Mouse (Mus musculus) heart, embryonic 10.5 days (tissue): Measurements from ENCODE around the gene Srsf7. TPM values are rescaled to one million over a fixed set of nuclear protein-coding genes. Genes with fewer than 3 reads are reported as not detected.
"Not testable (repeated sequence)": the region's sequence is repeated elsewhere in the genome, so short reads cannot be mapped to it uniquely, and the experiment has no call there.

ENCODE experiments used
- DNase-seq: peaks from one replicate; pipeline ENCODE4 v3.0.0-alpha.2; 2017; ENCODE audit warnings: low spot score
- H3K27ac ChIP-seq: fragments of 300-500 bp; sonication (generic); 2 replicates; pipeline ENCODE4 v1.5.1; 2016; ENCODE audit warnings: mild to moderate bottlenecking
- H3K27me3 ChIP-seq: fragments of 300-500 bp; sonication (generic); 2 replicates; pipeline ENCODE4 v1.6.1; 2016; ENCODE audit warnings: mild to moderate bottlenecking; ENCODE audit not compliant: poor library complexity, insufficient read depth, severe bottlenecking
- H3K36me3 ChIP-seq: fragments of 300-500 bp; sonication (generic); 2 replicates; pipeline ENCODE4 v1.6.1; 2016; ENCODE audit warnings: mild to moderate bottlenecking, moderate library complexity
- H3K4me1 ChIP-seq: fragments of 300-500 bp; sonication (generic); 2 replicates; pipeline ENCODE4 v1.6.1; 2016; ENCODE audit warnings: mild to moderate bottlenecking
- H3K4me3 ChIP-seq: fragments of 300-500 bp; sonication (generic); 2 replicates; pipeline ENCODE4 v1.5.1; 2016; ENCODE audit warnings: mild to moderate bottlenecking, moderate library complexity
- H3K9me3 ChIP-seq: fragments of 300-500 bp; sonication (generic); 2 replicates; pipeline ENCODE4 v1.6.1; 2016; ENCODE audit warnings: mild to moderate bottlenecking, moderate library complexity
- WGBS: fragments of 180-500 bp; shearing (Covaris S2); methylation state at CpG from one replicate; pipeline ENCODE4 v1.1.7; 2016; 5-methylcytosine and 5-hydroxymethylcytosine counted together
- polyA plus RNA-seq: library from polyadenylated mRNA; unstranded; fragments of >200 nt; fragmentation: Nextera tagmentation; extraction: Ambion mirVana; gene quantifications from 2 replicates; pipeline ENCODE4 v1.2.1, GENCODE M21; 2016

Gene Srsf7
- polyA plus RNA-seq, 1 experiment from 2014 or later: 609 TPM

DNA sequence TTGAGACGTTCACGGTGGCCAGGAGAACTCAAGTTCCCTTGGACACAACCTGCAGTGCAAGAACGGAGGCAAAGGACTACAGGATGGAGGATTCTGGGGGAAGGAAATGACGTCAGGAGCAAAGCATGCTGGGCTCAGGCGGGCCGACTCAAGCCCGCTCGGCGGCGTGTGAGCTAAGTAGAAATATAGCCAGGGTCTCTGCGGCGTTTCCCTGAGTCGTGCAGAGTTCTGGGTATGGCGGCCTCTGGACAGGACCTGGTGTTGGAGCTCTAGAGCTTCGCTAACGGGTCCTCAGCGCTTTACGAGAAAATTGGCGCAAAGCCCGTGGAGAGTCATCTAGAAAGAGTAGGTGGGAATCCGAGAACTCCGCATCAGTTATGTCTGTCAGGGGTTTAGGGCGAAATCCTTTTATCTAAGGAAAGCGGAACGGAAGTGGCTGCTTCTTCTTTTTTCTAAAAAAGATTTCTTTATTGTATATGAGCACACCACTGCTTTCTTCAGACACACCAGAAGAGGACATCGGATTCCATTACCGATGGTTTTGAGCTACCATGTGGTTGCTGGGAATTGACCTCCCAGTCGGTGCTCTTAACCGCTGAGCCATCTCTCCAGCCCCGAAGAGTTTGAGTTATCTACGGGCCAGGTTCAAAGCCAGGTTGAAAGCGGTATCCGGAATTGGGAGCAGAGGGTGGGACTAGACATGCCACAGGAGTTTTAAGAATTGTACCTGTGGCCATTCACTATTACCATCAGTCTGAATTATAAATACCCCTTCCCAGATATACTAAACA is 17.4 kb upstream of the Srsf7 start, which contains the start of gene Gemin6:
Gemin6 (plus strand) TSS at position 116 of the 791 bp plus-strand sequence.
- WGBS: under 1% methylated on average over 33 of the region's 33 CpGs

DNA sequence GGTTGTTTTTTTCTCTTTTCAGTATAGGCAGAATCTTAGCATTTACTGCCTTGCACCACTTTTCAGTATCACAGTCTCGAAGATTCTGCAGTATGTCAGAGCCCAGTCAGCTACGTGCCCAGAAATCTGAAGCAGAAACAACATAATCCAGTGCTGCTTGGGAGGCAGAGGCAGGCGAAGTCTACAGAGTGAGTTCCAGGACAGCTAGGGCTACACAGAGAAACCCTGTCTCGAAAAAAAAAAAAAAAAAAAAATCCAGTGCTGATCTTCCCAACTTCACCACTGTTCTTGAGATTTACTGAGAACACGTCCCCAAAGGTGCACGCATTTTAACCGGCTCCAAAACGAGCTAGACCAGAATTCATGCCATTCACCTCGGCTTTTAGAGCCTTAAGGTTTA is 16.7 kb upstream of the Srsf7 start:
- no peak for DNase-seq
- WGBS: 9% methylated on average over 9 of the region's 9 CpGs
- H3K27ac ChIP-seq: peak overlapping the region; percentile 91
- no peaks in the 10 kb centered on the region for H3K4me1 ChIP-seq
- H3K9me3 ChIP-seq: no peaks in the 10 kb centered on the region
- H3K27me3 ChIP-seq: no peaks in the 10 kb centered on the region
- H3K4me3 ChIP-seq: peak overlapping the region; percentile 70
- peaks cover 10% of the 10 kb centered on the region for H3K36me3 ChIP-seq

More for the DNA sequence above, 17.4 kb upstream of the Srsf7 start, which contains the start of gene Gemin6:
- peak within 1 kb of the TSS; percentile 70 for H3K4me3 ChIP-seq
- no peaks in the 10 kb centered on the region for H3K4me1 ChIP-seq
- DNase-seq: peak; percentile 96
- H3K9me3 ChIP-seq: no peaks in the 10 kb centered on the region
- no peaks in the 10 kb centered on the region for H3K27me3 ChIP-seq
- peaks cover 17% of the 10 kb centered on the region for H3K36me3 ChIP-seq
- peak within 1 kb of the TSS; percentile 91 for H3K27ac ChIP-seq

DNA sequence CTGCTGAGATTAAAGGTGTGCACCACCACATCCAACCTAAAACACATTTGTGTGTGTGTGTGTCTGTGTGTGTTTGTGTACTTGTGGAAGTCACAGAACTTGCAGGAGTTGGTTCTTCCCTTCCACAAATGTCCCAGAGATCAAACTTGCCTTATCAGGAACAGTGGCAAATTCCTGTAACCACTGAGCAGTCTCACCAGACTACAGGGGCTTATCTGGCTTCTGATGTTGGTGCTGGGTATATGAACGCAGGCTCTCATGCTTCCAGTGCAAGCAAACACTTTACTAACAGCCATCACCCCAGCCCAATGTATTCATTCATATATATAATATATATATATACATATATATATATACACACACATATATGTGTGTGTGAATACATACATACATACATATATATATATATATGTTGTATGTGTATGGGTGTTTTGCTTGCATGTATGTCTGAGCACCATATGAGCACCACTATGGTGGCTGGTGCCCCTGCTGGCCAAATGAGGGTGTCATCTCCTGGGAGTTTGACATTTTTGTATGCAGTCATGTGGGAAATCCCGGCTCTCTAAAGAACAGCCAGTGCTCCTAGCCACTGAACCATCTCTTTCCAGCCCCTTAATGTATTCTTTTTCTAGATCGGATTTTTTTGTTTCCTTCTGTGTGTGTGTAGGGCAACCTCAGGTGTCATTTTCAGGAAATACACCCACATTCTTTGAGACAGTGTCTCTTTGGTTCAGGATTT is 15.0 kb upstream of the Srsf7 start:
- no peak overlapping the region for H3K4me3 ChIP-seq
- no peaks in the 10 kb centered on the region for H3K27me3 ChIP-seq
- 60% methylated on average over 3 of the region's 3 CpGs for WGBS
- H3K4me1 ChIP-seq: no peaks in the 10 kb centered on the region
- no peak for DNase-seq
- H3K9me3 ChIP-seq: no peaks in the 10 kb centered on the region
- H3K36me3 ChIP-seq: no peaks in the 10 kb centered on the region
- no peak overlapping the region for H3K27ac ChIP-seq

DNA sequence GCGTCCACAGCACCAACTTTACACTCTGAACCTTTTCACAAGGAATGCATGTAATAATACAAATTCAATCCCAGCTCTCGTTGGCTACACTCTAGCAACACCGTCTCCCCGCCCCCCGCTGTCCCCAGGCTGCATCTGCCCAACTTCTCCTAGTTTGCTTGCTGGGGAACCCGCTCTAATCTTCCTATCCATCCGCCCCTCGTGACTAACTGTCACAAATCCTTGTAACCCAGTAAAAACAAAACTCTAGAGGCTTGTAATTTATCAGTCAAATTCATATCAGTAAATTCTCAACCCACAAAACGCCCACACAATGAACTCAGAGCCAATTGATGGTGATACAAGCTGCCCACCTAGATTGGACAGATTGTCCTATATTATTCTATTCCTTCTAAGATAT is 14.1 kb upstream of the Srsf7 start:
- Histone ChIP-seq H3K4me3 (no peak overlapping the region), H3K27ac (no peak overlapping the region), H3K9me3 (no peaks in the 10 kb centered on the region), H3K27me3 (no peaks in the 10 kb centered on the region), H3K36me3 (no peaks in the 10 kb centered on the region), H3K4me1 (no peaks in the 10 kb centered on the region)
- peak; percentile 53 for DNase-seq
- 67% methylated on average over 9 of the region's 9 CpGs for WGBS

DNA sequence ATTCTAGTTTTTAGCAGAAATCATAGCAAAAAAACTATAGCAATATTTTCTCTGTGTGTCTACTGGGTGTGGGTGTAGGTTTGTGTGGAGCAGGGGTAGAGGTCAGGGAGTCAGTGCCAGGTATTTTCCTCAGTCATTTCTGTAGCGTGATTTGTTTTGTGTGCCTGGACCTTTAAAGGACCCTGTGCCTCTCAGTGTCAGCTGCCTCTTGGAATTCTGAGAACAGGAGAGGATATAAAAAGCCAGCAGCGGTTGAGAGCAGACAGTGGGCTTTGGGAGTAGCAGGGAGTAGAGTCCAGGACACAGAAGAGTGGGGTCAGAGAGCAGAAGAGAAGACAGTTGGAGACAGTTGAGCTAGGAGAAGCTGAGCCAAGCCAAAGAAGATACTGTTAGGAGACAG is 13.0 kb upstream of the Srsf7 start:
- H3K36me3 ChIP-seq: no peaks in the 10 kb centered on the region
- WGBS: 44% methylated on average over 2 of the region's 2 CpGs

DNA sequence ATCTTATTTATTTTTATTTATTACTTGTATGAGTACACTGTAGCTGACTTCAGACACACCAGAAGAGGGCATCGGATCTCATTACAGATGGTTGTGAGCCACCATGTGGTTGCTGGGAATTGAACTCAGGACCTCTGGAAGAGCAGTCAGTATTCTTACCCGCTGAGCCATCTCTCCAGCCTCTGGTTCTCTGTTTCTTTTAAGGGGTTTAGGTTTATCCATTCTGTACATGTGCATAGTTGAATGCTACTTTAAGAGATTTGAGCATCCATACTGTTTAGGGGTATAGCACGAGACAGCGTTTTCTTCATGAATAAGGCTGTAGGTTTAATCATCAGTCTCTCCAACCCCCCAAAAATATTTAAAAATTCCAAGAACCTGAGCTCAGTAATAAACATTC is 6.9 kb upstream of the Srsf7 start:
- not testable (repeated sequence) for H3K36me3 ChIP-seq, H3K4me1 ChIP-seq, DNase-seq, H3K9me3 ChIP-seq, H3K27me3 ChIP-seq, H3K27ac ChIP-seq, H3K4me3 ChIP-seq
- 89% methylated on average over 4 of the region's 4 CpGs for WGBS

More for the DNA sequence above, 13.0 kb upstream of the Srsf7 start:
- DNase-seq: peak; percentile 31
- no peaks in the 10 kb centered on the region for H3K4me1 ChIP-seq
- no peaks in the 10 kb centered on the region for H3K27me3 ChIP-seq
- no peaks in the 10 kb centered on the region for H3K9me3 ChIP-seq
- no peak overlapping the region for H3K4me3 ChIP-seq
- no peak overlapping the region for H3K27ac ChIP-seq

DNA sequence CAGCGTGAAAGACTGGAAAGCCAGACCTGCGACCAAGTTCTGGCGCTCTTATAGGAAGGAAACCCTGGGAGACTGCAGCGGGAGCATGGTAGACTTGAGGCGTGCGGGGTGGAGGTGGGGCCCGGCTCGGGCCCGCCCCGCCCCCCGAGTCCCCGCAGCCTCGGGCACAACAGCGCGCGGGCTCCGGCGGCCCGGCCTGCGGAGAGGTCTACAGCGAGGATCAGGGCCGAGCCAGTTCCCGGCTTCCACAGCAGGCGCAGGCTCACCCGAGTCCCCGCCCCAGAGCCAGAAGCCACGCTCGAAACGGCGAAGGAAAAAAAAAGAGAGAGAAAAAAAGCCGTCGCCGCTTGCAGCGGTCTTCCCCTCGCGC is 821 bp downstream of the Srsf7 start:
- Histone ChIP-seq H3K27me3 (no peaks in the 10 kb centered on the region), H3K9me3 (no peaks in the 10 kb centered on the region), H3K4me1 (0 out of 2 replicates have a peak, but pooled peaks cover 7% of the 10 kb centered on the region), H3K4me3 (peak overlapping the region; percentile 97), H3K36me3 (peaks cover 45% of the 10 kb centered on the region), H3K27ac (peak overlapping the region; percentile 100)
- under 1% methylated on average over 36 of the region's 36 CpGs for WGBS
- DNase-seq: no peak

DNA sequence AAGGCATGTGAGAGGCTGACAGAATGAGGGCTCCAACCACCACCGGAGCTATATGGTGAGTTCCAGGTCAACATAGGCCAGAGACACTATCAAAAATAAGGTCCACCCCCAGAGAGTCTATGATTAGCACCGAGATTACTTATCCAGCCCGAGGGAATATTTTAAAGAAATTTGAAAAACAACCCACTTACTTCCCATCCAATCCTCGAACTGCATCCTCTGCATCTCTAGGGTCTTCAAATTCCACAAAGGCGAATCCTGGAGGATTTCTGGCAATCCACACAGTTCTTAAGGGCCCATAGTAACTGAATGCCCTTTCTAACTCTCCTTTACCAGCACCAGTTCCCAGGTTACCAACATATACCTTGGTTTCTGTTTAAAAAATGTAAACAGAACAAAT is 1.4 kb downstream of the Srsf7 start:
- no peaks in the 10 kb centered on the region for H3K9me3 ChIP-seq
- peak overlapping the region; percentile 100 for H3K27ac ChIP-seq
- no peak for DNase-seq
- H3K36me3 ChIP-seq: peaks cover 51% of the 10 kb centered on the region
- 0 out of 2 replicates have a peak, but pooled peaks cover 7% of the 10 kb centered on the region for H3K4me1 ChIP-seq
- peak overlapping the region; percentile 97 for H3K4me3 ChIP-seq
- H3K27me3 ChIP-seq: no peaks in the 10 kb centered on the region
- WGBS: 28% methylated on average over 5 of the region's 5 CpGs

DNA sequence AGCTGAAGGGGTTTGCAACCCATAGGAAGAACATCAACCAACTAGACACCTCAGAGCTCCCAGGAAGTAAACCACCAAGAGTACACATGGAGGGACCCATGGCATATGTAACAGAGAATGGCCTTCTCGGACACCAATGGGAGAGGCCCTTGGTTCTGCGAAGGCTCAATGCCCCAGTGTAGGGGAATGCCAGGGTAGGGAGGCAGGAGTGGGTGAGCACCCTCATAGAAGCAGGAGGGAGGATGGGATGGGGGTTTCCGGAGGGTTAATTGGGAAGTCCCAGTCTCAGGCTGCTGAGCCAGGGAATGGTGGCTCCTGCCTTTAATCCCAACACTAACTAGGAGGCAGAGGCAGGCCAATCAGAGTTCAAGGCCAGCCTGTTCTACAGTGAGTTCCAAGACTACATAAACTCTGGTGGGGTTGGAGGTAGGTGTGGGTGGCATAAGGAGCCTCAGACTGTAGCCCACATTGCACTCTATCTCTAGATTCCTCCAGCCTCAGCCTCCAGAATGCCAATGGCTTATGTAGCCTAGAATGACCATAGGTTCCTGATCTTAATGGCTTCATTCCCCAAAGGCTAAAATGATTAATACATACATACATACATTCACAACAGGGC is 7.8 kb downstream of the Srsf7 start:
- Histone ChIP-seq H3K27me3 (no peaks in the 10 kb centered on the region), H3K4me3 (no peak overlapping the region), H3K27ac (no peak overlapping the region), H3K9me3 (no peaks in the 10 kb centered on the region), H3K4me1 (no peaks in the 10 kb centered on the region), H3K36me3 (peaks cover 90% of the 10 kb centered on the region)
- 84% methylated on average over 3 of the region's 3 CpGs for WGBS
- DNase-seq: no peak

DNA sequence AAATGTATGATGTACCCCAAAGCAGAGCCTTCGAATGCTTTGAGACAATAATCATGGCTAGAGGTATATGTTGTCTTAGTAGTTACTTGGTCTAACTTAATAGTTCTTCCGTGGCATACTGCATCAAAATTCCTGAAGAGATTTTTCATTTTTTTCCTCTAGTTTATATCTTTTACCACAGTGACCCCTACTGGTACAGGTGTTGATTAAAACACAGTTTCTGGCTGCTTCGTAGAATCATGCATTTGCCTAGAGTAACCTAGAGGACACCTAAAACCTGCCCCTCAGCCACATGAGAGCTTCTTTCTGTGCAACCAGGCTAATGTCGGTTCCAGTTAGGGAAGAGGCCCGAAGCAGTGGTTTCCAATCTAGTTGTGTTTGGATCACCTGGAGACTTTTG is 14.0 kb downstream of the Srsf7 start:
- H3K36me3 ChIP-seq: peaks cover 35% of the 10 kb centered on the region
- H3K4me3 ChIP-seq: no peak overlapping the region
- WGBS: 64% methylated on average over 5 of the region's 5 CpGs
- no peak for DNase-seq
- no peaks in the 10 kb centered on the region for H3K9me3 ChIP-seq
- no peak overlapping the region for H3K27ac ChIP-seq
- H3K27me3 ChIP-seq: no peaks in the 10 kb centered on the region
- no peaks in the 10 kb centered on the region for H3K4me1 ChIP-seq

DNA sequence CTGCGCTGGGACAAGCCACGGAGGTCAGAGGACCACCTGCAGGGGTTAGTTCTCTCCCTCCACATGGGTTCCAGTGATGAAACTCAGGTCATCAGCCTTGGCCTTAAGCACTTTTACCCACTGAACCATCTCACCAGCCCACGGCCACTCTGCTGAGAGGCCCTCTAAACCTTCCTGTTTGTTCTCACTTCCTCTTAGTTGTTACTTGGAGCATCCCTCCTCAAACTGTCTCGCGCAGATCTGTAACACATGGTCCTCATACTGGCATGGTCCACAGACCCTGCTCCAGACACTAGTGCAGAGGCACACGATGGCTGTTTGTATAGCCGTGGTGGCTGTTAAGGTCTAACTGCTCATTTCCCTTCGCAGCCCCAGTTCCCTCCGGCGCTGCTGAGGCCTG is 23.5 kb downstream of the Srsf7 start:
- H3K27ac ChIP-seq: no peak overlapping the region
- WGBS: 80% methylated on average over 10 of the region's 10 CpGs
- no peaks in the 10 kb centered on the region for H3K9me3 ChIP-seq
- H3K4me1 ChIP-seq: 0 out of 2 replicates have a peak, but pooled peaks cover 4% of the 10 kb centered on the region
- no peak for DNase-seq
- no peak overlapping the region for H3K4me3 ChIP-seq
- no peaks in the 10 kb centered on the region for H3K36me3 ChIP-seq
- no peaks in the 10 kb centered on the region for H3K27me3 ChIP-seq

DNA sequence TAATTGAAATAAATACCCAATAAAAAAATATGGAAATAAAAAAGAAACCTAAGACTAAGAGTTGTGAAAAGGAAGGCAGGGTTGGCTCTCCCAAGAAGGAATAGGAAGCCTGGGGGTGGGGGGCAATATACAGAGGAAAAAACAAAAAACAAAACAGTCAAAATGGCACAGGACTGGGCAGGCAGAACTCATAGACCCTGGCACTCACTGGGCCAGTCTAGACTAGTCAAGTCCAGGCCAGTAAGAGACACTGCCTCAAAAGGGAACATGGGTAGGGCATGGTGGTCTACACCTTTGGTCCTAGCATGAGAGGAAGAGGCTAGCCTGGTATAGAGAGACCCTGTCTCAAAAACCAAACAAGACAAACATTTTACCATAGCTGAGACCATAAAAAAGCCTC is 26.6 kb downstream of the Srsf7 start:
- H3K27me3 ChIP-seq: no peaks in the 10 kb centered on the region
- no peak overlapping the region for H3K4me3 ChIP-seq
- no peaks in the 10 kb centered on the region for H3K9me3 ChIP-seq
- H3K27ac ChIP-seq: no peak overlapping the region
- H3K4me1 ChIP-seq: 0 out of 2 replicates have a peak, but pooled peaks cover 4% of the 10 kb centered on the region
- DNase-seq: no peak
- no peaks in the 10 kb centered on the region for H3K36me3 ChIP-seq

DNA sequence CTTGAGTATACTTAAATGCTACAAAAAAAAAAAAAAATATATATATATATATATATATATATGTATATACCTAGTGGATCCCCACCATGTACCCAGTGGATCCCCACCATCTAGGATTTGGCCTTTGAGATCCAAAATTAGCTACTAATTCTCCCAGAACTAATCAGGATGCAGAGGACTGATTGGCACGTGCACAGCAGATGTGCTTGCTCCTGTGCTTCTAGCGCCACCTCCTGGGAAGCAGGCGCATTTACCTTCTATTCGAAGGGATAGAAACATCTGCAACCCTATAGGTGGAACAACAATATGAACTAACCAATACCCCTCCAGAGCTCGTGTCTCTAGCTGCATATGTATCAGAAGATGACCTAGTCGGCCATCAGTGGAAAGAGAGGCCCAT is 27.1 kb downstream of the Srsf7 start:
- H3K4me1 ChIP-seq: peaks cover 7% of the 10 kb centered on the region; the same call in 1 of the 2 replicates
- no peaks in the 10 kb centered on the region for H3K27me3 ChIP-seq
- no peaks in the 10 kb centered on the region for H3K36me3 ChIP-seq
- peak; percentile 84 for DNase-seq
- H3K9me3 ChIP-seq: no peaks in the 10 kb centered on the region
- 2% methylated on average over 6 of the region's 6 CpGs for WGBS
- H3K4me3 ChIP-seq: no peak overlapping the region
- H3K27ac ChIP-seq: no peak overlapping the region
